Mouse (Mus musculus) G1E (cell line): Measurements from ENCODE around the gene Bcl2l11.

Experiments used
- CTCF ChIP-seq: IDR thresholded peaks from 2 replicates; pipeline ENCODE4 v1.5.1; 2012; ENCODE audit warnings: low read depth, low read length, inconsistent platforms, mixed read lengths
- GATA1 ChIP-seq: IDR thresholded peaks from 2 replicates; pipeline ENCODE4 v1.6.1; 2012; ENCODE audit warnings: borderline replicate concordance, low read length, inconsistent platforms, mixed read lengths
- GATA2 ChIP-seq: IDR thresholded peaks from 2 replicates; pipeline ENCODE4 v1.6.1; 2012; ENCODE audit warnings: low read depth, low read length, inconsistent platforms, borderline replicate concordance
- POLR2AphosphoS5 ChIP-seq: IDR thresholded peaks from 2 replicates; pipeline ENCODE4 v1.6.1; 2012; ENCODE audit warnings: low read depth, low read length, inconsistent platforms; ENCODE audit not compliant: insufficient replicate concordance
- TAL1 ChIP-seq: conservative IDR thresholded peaks from 2 replicates; pipeline ENCODE4 v1.6.1; 2012; ENCODE audit warnings: low read depth, low read length, inconsistent platforms, mixed read lengths

GRCm38 (mm10) chr2:128133865-128134264 lies 8.0 kb downstream of the Bcl2l11 start:
- no peak for TF ChIP-seq CTCF
- TF ChIP-seq TAL1 = no peak
- TF ChIP-seq GATA1 = no peak
- no peak for TF ChIP-seq POLR2AphosphoS5
- no peak for TF ChIP-seq GATA2
